Mouse (Mus musculus): ENCODE data around the gene Gm20894. TPM values are rescaled to one million over a fixed set of nuclear protein-coding genes. Genes with fewer than 3 reads are reported as not detected.

Gm20894 gene
- not detected for polyA plus RNA-seq (2017; shearing (Covaris generic))

DNA sequence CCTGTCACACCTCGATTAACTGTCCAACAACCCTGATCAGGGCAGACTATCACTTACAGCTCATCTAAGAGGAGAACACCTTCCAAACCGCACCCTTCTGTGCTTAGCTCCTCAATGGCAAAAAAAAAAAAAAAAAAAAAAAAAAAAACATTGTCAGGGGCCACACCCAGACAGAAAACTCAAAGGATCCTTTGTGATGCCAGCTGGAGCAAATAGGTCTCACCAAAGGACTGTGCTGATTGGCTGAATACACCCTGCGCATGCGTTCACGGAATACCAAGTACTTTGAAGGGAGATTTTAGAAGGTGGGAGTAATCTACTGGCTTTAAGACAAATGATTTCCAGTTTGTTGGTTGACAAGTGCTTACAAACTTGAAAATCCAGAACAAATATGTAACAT, at the start of gene Gm20894:
Gm20894 (minus strand) TSS at position 101 of the 400 bp plus-strand sequence.

Measured in CD4-positive, CD25-positive, alpha-beta regulatory T cell (primary cell).